Comparison of ENCODE assay signal across 11 mouse cellular contexts in the genomic region with DNA sequence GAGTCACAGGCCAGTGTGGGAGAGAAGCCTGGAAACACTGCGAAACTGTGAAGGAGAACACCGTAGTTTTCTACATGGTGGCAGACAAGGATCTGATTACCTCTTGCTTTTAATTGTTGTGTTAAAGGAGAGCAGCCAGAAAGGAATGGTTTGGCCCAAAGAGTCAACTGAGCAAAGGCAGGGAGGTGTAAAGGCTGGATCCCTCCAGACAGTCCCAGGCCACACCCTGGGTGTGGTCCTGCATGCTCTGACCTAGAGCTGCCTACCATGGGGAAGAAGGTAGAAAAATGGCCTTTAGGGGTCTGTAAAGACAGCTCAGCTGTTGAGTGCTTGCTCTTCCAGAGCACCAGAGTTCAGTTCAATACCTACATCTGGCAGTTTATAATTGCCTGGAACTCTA.
"Had no signal": no experiment of that assay in that cellular context is flagged by ENCODE, and none has a peak within 500 bp of the region (broad histone marks: within the 10 kb centered on the region; RNA-seq: fewer than 3 reads in every experiment).

No protein-coding gene starts in this region.

- H3K9me3 ChIP-seq: limb, embryonic 10.5 days; midbrain, embryonic 12.5 days had no signal

- ATAC-seq: intestine, postnatal 0 days; midbrain, embryonic 16.5 days had no signal

- H3K4me3 ChIP-seq: limb, embryonic 10.5 days; midbrain, embryonic 12.5 days had no signal

- H3K36me3 ChIP-seq: limb, embryonic 10.5 days; midbrain, embryonic 12.5 days had no signal

- H3K9ac ChIP-seq: midbrain, embryonic 12.5 days had no signal

- H3K4me1 ChIP-seq: limb, embryonic 10.5 days; midbrain, embryonic 12.5 days had no signal

- H3K27me3 ChIP-seq: midbrain, embryonic 12.5 days had no signal

- H3K27ac ChIP-seq: limb, embryonic 10.5 days; midbrain, embryonic 12.5 days; stomach, postnatal 0 days had no signal

- DNase-seq: kidney, adult 8-10 months; kidney, postnatal 36 days; lung, adult 18-20 months; right cerebral cortex, adult 18-20 months; right cerebral cortex, postnatal 25 days; thymus, postnatal 4 days had no signal

- H3K4me2 ChIP-seq: midbrain, embryonic 12.5 days had no signal
